Mouse (Mus musculus): ENCODE measurements around the gene Gm15293.
"Not testable (repeated sequence)": the region's sequence is repeated elsewhere in the genome, so short reads cannot be mapped to it uniquely, and the experiment has no call there.

Gene Gm15293

DNA sequence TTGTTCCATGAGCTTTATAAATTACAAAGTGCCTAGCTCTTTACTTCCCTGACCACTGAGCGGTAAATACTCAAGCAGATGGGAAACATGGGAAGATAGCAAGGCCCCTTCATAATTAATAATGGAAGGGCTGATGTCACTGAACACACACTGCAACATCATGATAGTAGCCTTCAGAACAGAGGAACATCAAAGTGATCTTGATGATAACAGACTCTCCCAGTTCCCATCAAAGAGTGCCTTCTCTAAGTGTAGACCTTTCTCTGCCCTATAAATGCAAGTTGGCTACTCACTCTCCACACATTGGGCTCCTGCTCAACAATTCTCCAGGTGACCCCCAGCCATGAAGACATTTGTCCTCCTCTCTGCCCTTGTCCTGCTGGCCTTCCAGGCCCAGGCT lies at the start of gene Gm15293:
Gene Gm15293, plus strand, starts transcription at position 301 of the 400 bp plus-strand sequence.
- not testable (repeated sequence) for DNase-seq (ENCODE audit: low spot score)

DNA sequence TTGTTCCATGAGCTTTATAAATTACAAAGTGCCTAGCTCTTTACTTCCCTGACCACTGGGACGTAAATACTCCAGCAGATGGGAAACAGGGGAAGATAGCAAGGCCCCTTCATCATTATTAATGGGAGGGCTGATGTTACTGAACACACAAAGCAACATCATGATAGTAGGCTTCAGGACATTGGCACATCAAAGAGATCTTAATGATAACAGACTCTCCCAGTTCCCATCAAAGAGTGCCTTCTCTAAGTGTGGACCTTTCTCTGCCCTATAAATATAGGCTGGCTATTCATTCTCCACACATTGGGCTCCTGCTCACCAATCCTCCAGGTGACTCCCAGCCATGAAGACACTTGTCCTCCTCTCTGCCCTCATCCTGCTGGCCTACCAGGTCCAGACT lies 39.4 kb upstream of the Gm15293 start, which contains the start of gene Defa22:
Gene Defa22, plus strand, starts transcription at position 301 of the 400 bp plus-strand sequence.
- DNase-seq (ENCODE audit: low spot score), result not testable (repeated sequence)

DNA sequence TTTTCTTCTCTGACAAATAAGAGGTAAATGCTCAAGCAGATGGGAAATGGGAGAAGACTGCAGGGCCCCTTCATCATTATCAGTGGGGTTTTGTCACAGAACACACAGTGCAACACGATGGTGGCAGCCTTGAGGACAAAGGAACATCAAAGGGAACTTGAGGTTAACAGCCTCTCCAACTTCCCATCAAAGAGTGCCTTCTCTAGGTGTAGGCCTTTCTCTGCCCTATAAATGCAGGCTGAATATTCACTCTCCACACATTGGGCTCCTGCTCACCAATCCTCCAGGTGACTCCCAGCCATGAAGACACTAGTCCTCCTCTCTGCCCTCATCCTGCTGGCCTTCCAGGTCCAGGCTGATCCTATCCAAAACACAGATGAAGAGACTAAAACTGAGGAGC lies 10.0 kb upstream of the Gm15293 start, which contains the start of gene Defa31:
Gene Defa31, plus strand, starts transcription at position 301 of the 400 bp plus-strand sequence.
- DNase-seq (ENCODE audit: low spot score), result not testable (repeated sequence)
